Comparison of ENCODE assay signal across 9 mouse cellular contexts in the genomic region with DNA sequence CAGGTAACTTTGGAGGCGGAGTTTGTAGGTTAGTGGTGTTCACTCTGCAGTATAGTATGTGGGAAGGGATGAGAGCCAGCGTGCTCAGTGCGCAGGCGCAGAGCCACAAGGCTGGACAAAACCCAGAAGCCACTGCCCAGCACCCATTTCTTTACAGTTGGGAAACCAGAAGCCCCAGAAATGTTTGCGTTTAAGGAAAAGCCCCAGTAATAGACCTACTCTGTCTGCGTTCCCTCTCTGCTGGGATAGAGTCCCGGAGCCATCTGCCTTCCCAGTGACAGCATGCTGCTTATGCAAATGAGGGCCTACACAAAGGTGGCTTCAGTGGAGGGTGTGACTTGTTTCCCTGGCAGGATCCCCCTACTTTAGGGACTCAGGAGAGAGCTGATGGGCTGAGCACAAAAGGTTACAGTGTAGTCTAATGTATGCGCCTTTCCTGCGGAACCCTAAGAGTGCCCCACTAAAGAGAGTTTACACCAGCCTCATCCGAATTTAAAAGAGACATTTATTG.
DNase-seq lines count a peak whose midpoint lies in the region; ATAC-seq and TF ChIP-seq lines count a peak whose summit lies in the region.
"Had no signal": no experiment of that assay in that cellular context is flagged by ENCODE, and none has a peak within 500 bp of the region (broad histone marks: within the 10 kb centered on the region; RNA-seq: fewer than 3 reads in every experiment).

No protein-coding gene starts in this region.

- H3K36me3 ChIP-seq in testis, adult 2 months (ENCODE audit: control insufficient read depth, insufficient read depth, low read length), result no peaks in the 10 kb centered on the region
- H3K36me3 ChIP-seq in hindbrain, embryonic 16.5 days (ENCODE audit: control insufficient read depth, insufficient read depth, low read length), result no peaks in the 10 kb centered on the region
- H3K36me3 ChIP-seq in midbrain, embryonic 12.5 days, result no peaks in the 10 kb centered on the region

- no peak for DNase-seq in testis, postnatal 10 days (ENCODE audit: low spot score)
- DNase-seq in layer of hippocampus, postnatal 36 days, result peak; percentile 27 to 48
- DNase-seq in yolk sac, embryonic 10.5 days (ENCODE audit: low spot score), result peak; percentile 13
- no peak for DNase-seq in B cell, adult 2 months

- no peak for TF ChIP-seq POLR2A in testis, adult 2 months (IDR thresholded peaks at IDR 0.05; ENCODE audit: control insufficient read depth, low read depth, low read length)

- peak overlapping the region; percentile 28 for H3K4me2 ChIP-seq in hindbrain, embryonic 16.5 days (ENCODE audit: low read length)
- peak overlapping the region; percentile 45 for H3K4me2 ChIP-seq in midbrain, embryonic 12.5 days (replicated peaks)

- peak; percentile 95 for ATAC-seq in hindbrain, embryonic 16.5 days
- ATAC-seq in midbrain, embryonic 12.5 days (ENCODE audit: low FRiP score, low read depth), result peak; percentile 89
- no peak for ATAC-seq in megakaryocyte, adult 5-6 weeks (ENCODE audit: poor library complexity, severe bottlenecking)
- ATAC-seq: Patski had no signal

- no peaks in the 10 kb centered on the region for H3K27me3 ChIP-seq in testis, adult 2 months (ENCODE audit: control insufficient read depth, insufficient read depth, low read length)
- no peaks in the 10 kb centered on the region; the same call in 1 of the 2 replicates for H3K27me3 ChIP-seq in hindbrain, embryonic 16.5 days (replicated peaks; ENCODE audit: control insufficient read depth, insufficient read depth, low read length)
- peaks cover 11% of the 10 kb centered on the region; the same call in 1 of the 2 replicates for H3K27me3 ChIP-seq in midbrain, embryonic 12.5 days
- H3K27me3 ChIP-seq: Patski had no signal

- H3K9me3 ChIP-seq in hindbrain, embryonic 16.5 days (ENCODE audit: control insufficient read depth, low read length), result no peaks in the 10 kb centered on the region
- H3K9me3 ChIP-seq in midbrain, embryonic 12.5 days, result no peaks in the 10 kb centered on the region

- peak overlapping the region; percentile 87 for H3K4me3 ChIP-seq in testis, adult 2 months (ENCODE audit: control insufficient read depth, low read depth, low read length)
- H3K4me3 ChIP-seq in hindbrain, embryonic 16.5 days (ENCODE audit: low read length), result peak overlapping the region; percentile 1; the same call in 1 of the 2 replicates
- peak overlapping the region; percentile 3; the same call in 1 of the 2 replicates for H3K4me3 ChIP-seq in midbrain, embryonic 12.5 days

- H3K27ac ChIP-seq in testis, adult 2 months (ENCODE audit: control insufficient read depth, insufficient read depth, low read depth, low read length), result no peak overlapping the region
- no peak overlapping the region; the same call in 1 of the 2 replicates for H3K27ac ChIP-seq in hindbrain, embryonic 16.5 days (ENCODE audit: low read depth, low read length)
- H3K27ac ChIP-seq in midbrain, embryonic 12.5 days (replicated peaks), result peak overlapping the region; percentile 66

- WGBS in hindbrain, embryonic 16.5 days, result 9% methylated on average over 10 of the region's 10 CpGs
- 5% methylated on average over 10 of the region's 10 CpGs for whole genome bisulfite sequencing in midbrain, embryonic 12.5 days

- no peaks in the 10 kb centered on the region; the same call in 1 of the 2 replicates for H3K4me1 ChIP-seq in testis, adult 2 months (ENCODE audit: control insufficient read depth, insufficient read depth, low read length)
- H3K4me1 ChIP-seq in hindbrain, embryonic 16.5 days (ENCODE audit: control insufficient read depth, insufficient read depth, low read depth, low read length), result peaks cover 6% of the 10 kb centered on the region
- peaks cover 18% of the 10 kb centered on the region for H3K4me1 ChIP-seq in midbrain, embryonic 12.5 days

- TF ChIP-seq CTCF in testis, adult 2 months (IDR thresholded peaks at IDR 0.05; ENCODE audit: control insufficient read depth, insufficient read depth, insufficient replicate concordance, low read depth, low read length), result no peak

- H3K9ac ChIP-seq in hindbrain, embryonic 16.5 days (ENCODE audit: low read depth, low read length), result no peak overlapping the region
- no peak overlapping the region for H3K9ac ChIP-seq in midbrain, embryonic 12.5 days (replicated peaks)

Comparison
In these comparisons a context has a peak if more than half of its experiments do, and no peak if none do; other contexts are left out.
1. H3K4me3 ChIP-seq: peak in every context shown above with its lines; median percentile 87 in testis, adult 2 months; 3 in midbrain, embryonic 12.5 days; 1 in hindbrain, embryonic 16.5 days.
2. DNase-seq: peak in layer of hippocampus, postnatal 36 days (2 of 2) and yolk sac, embryonic 10.5 days (single experiment); none in testis, postnatal 10 days (single experiment) and B cell, adult 2 months (0 of 2).